Mouse (Mus musculus) hematopoietic stem cell, adult 5-6 weeks (primary cell): ENCODE data around the gene Rbm17. TPM values are rescaled to one million over a fixed set of nuclear protein-coding genes. Genes with fewer than 3 reads are reported as not detected.
"Not testable (repeated sequence)": the region's sequence is repeated elsewhere in the genome, so short reads cannot be mapped to it uniquely, and the experiment has no call there.

Experiments used
- ATAC-seq, 2 experiments: fragments of 125-278 bp in 1 of 2; replicated peaks in 1 of 2; 2 replicates each; pipeline ENCODE4 v1.8.0; 2016 to 2017; ENCODE audit warnings: inconsistent platforms in 2 of 2, mild to moderate bottlenecking in 2 of 2, moderate number of reproducible peaks in 2 of 2, low read depth in 1 of 2, moderate TSS enrichment in 1 of 2; ENCODE audit not compliant: low FRiP score in 2 of 2, poor library complexity in 2 of 2, severe bottlenecking in 2 of 2, insufficient read depth in 1 of 2, low TSS enrichment in 1 of 2
- total RNA-seq: library from RNA; stranded (forward); fragments of 172-1452, 232-1000 nt; gene quantifications from 2 replicates; pipeline ENCODE4 v1.2.3, GENCODE M21; 2017

The Rbm17 gene
- total RNA-seq, 1 experiment from 2014 or later = 178 TPM

DNA sequence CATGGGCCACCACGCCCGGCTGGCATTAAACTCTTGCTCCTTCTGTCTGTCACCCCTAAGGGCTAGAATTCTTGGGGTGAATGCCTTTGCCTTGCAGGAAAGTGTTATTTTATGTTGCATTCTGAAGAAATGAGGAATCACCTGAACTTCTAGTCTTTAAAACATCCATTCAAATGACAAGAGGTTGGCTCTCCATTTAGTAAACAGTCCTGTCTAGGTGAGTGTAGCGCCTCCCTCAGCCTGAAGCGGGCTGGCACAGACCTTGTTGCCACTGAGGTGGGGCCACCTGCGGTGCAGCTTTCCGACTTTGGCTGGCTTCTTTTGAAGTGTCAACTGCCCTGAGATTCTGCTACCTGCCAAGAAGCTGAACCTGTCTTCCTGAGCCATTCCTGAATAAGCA is 48.6 kb downstream of the Rbm17 start:
- ATAC-seq = no peak

DNA sequence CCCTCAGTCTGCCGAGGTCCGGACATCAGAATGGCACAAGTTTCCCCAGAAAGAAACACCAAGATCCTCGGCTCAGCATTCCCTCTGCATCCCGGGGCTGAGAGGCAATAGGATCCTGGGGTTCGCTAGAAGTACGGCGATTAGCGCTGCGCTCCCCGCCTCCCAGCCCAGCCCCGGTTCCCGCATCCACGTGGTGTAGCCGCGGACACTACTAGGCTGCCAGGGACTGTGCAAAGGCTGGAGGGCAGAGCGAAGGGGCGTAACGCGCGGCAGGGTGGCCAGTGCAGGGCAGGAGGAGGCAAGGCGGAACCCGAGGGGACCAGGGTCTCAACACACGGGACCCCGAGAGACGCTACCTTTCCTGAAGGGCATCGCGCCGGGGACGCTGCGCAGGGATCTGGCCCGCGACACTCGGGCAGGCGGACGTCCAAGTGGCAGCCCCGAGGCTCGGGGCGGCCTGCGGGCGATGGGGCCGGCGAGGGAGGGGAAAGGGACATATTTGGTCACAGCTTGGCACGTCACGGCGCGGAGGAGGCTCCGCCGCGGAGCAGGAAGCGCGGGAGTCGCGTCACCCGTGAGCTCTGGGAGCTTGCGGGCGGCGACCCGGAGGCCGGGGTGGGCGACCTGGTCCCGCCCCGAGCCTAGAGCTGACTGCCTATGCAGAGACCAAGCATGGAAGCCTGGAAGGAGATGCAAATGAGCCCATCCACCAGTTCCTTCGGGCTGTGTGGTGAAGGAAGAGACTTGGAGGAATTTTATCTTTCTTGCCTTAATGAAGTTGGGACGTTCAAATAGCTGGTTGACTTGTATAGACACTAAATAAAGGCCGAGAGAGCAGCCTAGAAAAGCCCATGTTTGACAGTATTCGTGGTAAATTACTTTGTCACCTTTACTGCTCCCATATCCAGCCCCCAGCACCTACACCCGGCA is 50.2 kb downstream of the Rbm17 start, which contains the start of gene Pfkfb3:
TSS of gene Pfkfb3 (minus strand) at position 607 of the 930 bp plus-strand sequence.
- peak; percentile 93 to 94 for ATAC-seq

DNA sequence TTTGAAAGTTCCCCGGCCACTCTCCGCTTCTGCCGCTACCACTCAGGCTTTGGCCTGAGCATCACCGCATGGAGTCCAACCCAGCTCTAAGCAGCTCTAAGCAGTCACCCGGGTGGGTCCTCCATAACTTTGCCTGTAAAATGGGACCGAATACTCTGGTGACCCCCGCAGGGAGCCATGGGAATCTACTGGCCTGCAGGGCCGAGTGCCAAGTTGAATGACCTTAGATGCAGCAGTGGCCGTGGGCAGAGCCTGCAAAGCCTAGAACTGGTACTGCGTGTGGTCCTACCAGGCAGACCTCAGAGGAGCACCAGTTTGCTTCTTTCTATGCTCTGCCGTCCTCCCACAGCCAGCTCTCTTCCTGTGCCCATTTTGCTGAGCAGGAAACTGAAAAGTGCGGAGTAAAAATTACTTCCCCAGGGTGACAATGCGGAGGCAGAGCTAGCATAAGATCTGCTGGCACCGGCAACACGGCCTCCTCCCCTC is 50.9 kb downstream of the Rbm17 start:
- no peak; a peak in 1 of 4 replicates for ATAC-seq

DNA sequence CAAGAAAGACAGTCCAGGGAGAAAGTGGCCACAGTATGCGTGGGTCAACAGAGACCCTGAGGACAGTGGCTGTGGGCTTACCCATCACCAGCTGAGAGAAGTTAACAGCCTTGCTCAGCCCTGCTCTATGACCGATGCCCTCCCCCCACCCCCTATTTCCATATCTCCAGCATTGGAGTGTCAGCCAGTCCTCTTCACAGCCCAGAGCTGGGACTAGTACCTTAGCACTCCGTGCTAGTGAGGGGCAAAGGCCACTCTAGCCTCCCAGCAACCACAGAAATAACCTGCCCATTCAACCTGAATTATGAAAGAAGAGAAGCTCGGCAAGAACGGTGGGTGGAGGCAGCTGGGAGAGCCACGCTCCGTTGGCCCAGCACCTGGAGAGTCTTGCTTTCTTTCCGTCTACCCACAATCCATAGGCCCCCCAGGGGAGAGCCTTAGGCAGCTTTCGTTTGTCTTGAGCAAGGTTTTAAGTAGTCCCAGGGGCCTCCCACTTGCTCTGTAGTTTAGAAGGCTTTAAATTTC is 51.6 kb downstream of the Rbm17 start:
- 0 out of 4 replicates have a peak, but pooled peaks of 1 of the 2 experiments have one; percentile 8 for ATAC-seq

DNA sequence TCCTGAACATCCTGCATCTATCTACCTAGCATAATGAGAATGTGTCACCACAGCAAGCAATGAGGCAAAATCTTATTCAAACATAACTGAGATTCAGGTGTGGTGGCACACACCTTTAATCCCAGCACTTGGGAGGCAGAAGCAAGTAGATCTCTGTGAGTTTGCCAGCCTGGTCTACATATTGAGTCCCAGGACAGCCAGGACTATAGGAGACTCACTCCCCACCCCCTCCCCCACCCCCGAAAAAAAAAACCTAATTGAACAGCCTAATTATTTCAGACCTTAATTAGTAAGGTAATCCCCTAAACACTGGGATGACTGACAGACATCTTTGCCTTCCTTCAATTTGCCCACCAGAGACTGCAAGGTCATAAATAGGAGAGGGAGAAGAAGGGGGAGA is 52.2 kb downstream of the Rbm17 start:
- ATAC-seq = no peak

DNA sequence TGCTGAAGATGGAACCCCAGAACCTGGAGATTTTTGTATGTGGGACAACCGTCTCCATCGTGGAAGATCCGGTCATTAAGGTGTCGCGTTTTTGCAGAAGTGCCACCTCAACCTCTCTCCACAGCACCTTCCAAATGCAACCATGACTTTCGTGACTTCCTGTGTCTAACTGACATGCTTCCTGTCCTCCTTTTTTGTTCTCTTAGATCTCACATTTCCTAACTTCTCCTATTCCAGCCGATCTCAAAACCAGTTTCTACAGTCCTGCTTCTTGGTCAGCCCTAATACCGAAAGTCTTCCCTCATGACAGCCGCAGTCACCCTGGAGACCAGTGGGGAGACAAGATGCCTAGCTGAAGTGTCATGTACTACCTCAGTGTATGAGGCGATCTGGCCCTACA is 55.4 kb downstream of the Rbm17 start:
- peak; percentile 18 to 31; a peak in 1 of 4 replicates for ATAC-seq

DNA sequence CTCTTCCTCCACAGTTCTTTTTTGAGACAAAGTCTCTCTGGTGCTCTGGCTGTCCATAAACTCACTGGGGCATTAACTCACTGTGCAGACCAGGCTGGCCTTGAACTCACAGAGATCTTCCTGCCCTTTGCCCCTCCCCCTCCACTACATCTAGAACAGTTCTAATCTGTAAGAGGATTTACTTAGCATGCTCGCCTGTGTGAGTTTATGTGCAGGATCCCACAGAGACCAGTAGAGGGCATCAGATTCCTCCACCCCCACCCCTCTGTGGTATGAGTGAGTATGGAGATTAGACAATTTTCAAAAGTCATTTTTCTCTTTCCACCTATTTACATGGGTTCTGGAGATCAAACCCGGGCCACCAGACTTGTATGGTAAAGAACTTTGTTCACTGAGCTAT is 56.3 kb downstream of the Rbm17 start:
- ATAC-seq = peak; percentile 39; a peak in 2 of 4 replicates

DNA sequence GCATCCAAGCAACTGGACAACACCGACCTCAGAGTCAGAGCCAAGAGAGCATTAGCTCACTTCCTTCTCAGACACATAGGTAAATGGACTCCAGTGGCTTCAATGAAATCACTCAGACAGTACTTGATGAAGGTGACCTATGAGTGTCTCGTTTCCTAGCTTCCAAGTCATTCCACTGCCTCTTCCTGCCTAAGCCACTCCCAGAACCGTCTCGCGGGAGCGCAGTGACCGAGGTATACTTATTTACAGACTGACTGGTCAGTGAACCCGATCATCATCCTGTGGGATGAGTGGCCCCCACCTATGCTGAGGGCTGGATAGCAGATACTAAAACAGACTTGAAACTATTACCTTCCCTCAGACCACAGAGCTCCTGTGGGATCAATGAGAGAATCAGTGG is 57.9 kb downstream of the Rbm17 start:
- ATAC-seq = no peak

DNA sequence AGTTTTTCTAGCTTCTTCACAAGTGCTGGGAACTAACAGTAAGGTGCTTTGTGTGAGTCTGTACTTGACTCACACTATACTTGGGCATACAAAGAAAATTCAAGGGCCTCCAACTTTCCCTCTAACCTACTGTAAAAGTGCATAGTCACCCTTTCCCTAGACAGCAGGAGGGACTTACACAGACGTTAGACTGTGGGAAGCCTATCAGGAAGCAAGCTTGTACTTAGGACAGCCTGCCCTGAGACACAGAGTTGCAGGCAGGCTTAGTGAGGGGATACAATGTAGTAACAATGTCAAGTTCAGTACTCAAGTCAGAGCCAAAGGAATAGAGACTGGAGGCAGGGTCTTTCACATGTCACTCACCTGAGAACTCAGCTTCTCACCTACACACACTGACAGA is 58.6 kb downstream of the Rbm17 start:
- no peak for ATAC-seq

DNA sequence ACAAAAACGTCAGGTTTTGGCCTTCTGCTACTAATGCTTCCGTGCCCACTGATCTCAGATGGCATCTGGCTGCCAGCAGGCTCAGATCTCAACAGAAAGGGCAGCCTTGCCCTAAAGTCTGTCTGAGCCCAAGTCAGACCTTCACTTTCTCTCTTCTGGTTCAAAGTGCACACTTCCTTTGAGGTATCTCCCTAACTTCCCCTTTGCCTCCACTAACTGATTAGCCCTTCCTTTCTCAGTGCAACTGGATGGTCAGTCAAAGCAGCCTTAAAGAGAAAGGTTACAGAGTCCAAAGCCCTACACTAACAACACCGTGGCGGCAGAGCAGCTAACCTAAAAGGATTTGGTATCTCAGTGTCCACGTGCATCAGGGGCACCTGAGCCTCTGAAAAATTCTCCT is 59.6 kb downstream of the Rbm17 start:
- ATAC-seq = peak; percentile 44 to 52

DNA sequence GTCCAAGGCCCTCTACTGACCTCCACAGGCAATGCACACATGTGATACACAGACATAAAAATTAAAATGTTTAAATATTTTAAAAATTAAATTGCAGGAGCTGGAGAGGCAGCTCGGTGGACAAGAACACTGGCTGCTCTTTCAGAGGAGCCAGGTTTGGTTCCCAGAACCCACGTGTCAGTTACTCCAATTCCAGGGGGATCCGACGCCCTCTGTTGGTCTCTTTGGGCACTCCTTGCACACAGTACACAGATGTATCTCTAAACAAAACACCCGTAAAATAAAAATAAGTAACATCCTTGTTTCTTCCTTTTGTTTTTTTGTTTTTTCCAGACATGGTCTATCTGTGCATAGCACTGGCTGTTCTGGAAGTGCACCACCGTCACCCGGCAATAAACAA is 60.8 kb downstream of the Rbm17 start:
- no peak for ATAC-seq

DNA sequence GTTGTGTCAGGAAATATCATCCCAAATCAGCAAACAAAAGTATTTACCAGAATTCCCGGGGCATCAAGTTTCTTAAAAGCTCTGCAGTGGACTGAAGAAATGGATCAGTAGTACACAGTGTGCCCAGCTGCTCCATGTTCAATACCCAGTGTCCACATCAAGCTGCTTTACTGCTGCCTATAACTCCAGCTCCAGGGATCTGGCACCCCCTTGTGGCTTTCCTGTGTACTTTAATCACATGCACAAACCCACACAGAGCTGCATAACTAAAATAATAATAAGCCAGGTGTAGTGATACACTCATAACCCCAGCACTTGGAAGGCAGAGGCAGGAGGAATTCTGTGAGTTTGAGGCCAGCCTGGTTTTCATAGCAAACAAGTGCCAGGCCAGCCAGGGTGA is 61.3 kb downstream of the Rbm17 start:
- peak; percentile 38 to 55; a peak in 3 of 4 replicates for ATAC-seq

DNA sequence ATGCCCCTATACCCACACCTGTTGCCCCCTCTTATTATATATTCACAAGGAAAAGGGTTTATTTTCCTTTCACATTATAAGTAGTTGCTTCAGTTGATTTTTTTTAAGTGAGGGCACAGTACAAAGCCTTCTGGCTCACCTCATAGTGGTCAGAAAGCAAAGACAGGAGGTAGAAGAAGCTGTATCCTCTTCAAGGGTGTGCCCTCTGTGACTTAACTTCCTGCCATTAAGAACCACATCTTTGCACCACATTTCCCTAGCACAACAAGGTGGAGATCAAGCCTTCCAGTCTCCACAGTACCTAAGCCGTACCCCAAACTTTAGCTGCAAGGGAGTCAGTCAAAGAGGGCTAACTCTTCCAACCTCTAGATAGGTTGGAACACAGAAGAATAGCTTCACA is 61.8 kb downstream of the Rbm17 start:
- ATAC-seq = no peak

DNA sequence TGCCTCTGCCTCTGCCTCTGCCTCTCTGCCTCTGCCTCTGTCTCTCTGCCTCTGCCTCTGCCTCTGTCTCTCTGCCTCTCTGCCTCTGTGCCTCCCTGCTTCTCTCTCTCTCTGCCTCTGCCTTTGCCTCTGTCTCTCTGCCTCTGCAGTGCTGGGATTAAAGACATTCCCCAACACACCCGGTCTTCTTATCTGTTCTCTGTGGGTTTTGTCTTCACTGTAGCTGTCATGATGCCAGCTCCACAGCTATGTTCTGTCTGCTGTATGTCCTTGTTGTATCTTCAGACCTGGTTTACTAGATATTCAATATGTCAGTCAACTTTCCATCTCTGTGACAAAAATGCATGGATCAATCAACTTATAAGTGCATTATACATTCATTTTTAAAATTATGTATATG is 62.4 kb downstream of the Rbm17 start:
- not testable (repeated sequence) for ATAC-seq

DNA sequence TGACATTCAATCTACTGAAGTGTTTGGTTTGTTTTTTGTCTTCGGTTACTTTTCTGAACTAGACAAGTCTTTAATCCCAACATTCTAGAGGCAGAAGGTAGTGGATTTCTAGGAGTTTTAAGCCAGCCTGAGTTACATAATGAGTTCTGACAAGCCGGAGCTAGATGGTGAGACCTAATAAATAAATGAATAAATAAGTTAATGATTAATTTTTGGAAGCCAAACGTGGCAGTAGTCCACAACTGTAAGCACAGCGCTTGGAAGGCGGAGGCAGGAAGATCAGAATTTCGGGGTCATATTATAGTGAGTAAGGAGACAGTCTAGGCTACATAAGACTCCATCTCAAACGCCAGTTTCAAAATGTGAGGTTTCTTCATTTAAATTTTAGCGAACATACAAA is 68.0 kb downstream of the Rbm17 start:
- ATAC-seq = no peak
